Mouse (Mus musculus): ENCODE measurements around the gene Olfr1093. TPM values are rescaled to one million over a fixed set of nuclear protein-coding genes. Genes with fewer than 3 reads are reported as not detected.

Olfr1093 gene
- not detected for total RNA-seq (2021)
- long read RNA-seq, experiment 1 = 0 reads
- long read RNA-seq, experiment 2 = 0 reads

DNA sequence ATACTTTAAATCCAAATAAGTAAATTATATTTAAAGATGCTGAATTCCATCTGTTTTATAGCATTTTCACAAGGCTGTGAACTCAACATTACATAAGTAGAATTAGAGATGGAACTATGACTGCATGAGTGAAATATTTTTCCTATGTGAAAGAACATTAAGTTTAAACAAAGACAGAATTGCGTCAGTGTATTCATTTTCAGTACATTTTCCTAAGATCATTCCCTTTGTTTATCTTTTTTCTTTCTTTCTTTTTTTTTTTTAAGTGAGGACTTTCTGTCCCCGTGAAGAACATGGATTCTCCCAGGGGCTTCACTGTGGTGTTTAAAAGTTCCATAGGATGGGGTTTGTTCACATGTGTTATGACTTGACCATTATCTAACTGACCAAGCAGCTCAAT lies at the start of gene Olfr1093:
Olfr1093 (plus strand) TSS at position 301 of the 400 bp plus-strand sequence.
- DNase-seq = no peak

DNA sequence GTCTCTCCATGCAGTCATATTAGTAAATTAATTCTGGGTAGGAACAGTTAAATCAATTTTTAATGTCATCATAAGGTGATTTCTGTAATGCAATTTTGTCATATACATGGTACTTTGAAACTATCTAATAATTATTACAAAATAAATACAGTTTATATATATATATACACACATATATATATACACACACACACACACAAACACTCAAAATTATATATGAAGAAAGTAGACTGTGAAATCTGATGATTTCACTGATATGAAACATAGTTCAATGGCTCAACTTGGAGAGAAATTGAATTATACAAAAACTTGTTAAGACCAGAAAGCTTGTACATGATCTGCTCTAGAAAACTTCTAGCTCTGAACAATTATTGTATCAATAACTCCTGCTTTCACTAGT lies 48.7 kb upstream of the Olfr1093 start, which contains the start of gene Olfr1089:
Olfr1089 (minus strand) TSS at position 101 of the 400 bp plus-strand sequence.
- no peak for DNase-seq

DNA sequence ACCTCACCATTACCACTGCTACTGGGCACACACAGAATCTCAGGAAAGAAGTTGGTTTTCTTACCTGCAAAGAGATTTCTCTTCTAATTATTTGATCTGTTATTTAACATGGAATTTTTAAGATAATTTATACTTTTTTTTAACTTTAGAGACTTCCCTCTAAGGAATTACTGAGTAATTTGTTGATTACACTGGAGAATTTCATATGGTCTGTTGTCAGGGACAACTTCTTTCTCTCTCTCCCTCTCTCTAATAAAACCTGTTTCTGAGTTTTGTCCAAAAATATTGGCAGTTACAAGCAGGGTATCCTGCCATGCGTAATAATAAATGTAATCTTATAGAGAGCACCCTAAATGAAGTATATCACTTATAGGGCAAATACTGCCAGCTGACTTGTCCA lies 23.4 kb upstream of the Olfr1093 start, which contains the start of gene Olfr1090:
Olfr1090 (minus strand) TSS at position 101 of the 400 bp plus-strand sequence.
- no peak for DNase-seq

DNA sequence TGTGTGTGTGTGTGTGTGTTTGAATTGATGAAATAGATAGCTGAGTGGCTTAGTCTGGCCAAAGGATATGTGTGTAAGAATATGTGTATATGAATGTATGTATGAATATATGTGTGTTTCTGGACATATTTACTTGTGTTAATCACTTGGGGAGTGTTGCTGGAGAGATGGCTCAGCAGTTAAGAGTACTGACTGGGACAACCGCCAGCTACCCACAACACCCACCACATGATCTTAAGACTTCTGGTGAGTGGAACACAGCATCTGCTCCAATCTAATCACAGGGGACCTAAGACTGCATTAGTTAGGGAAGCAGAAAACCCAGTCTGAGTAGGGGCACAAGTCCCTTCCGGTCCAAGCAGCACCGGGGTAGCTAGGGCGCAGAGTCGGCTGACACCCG lies 21.2 kb upstream of the Olfr1093 start:
- no peak for DNase-seq

DNA sequence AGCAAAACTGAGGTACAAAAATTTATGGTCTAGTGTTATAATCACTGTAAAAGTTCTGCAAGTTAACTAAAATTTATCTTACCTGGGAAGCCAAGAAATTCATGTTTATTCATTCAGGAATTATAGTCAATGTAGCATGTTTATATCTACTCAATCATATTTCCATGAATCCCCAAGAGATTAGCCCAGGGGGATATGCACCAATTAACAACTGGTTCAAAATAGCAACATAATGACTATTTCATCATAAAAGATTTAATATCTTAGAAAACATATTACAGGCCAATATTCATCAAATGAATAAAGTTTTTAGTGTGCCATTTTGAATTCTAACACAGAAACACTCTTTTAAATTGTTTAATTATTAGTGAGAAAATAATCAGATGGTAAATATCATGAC lies 27.6 kb downstream of the Olfr1093 start, which contains the start of gene Olfr141:
Olfr141 (minus strand) TSS at position 101 of the 400 bp plus-strand sequence.
- no peak for DNase-seq

DNA sequence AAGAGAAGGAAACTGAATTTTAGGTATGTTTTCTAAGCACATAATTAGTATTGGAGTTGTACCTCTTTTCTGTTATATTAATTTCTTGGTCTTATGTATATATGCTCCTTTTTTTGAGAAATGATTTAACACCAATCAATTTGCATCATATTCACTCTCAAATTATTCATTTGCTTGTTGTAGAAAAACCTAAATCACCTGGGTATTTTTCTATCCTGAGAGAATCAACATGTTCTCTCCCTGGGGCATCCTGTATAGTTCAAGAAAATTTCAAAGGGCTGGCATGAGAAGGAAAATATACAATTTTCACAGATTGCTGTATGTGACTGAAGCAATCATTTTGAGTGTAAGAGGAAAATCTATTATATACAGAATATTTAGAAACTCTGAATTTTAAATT lies 42.1 kb downstream of the Olfr1093 start, which contains the start of gene Olfr1094:
Olfr1094 (plus strand) TSS at position 301 of the 400 bp plus-strand sequence.
- no peak for DNase-seq

Other genes starting within 250 kb of the Olfr1093 start
- gene Olfr1079, start 240.0 kb upstream of the Olfr1093 start, total RNA-seq (2021) = not detected
- gene Olfr1080, start 224.2 kb upstream of the Olfr1093 start, total RNA-seq (2021) = not detected
- not detected for gene Olfr1082, start 183.5 kb upstream of the Olfr1093 start, total RNA-seq (2021)
- gene Olfr1084, start 142.8 kb upstream of the Olfr1093 start, total RNA-seq (2021) = not detected
- gene Olfr1085, start 120.5 kb upstream of the Olfr1093 start, total RNA-seq (2021) = not detected
- not detected for gene Olfr1086, start 102.4 kb upstream of the Olfr1093 start, total RNA-seq (2021)
- not detected for gene Olfr1087, start 84.1 kb upstream of the Olfr1093 start, total RNA-seq (2021)
- not detected for gene Olfr1089, start 48.8 kb upstream of the Olfr1093 start, total RNA-seq (2021)
- not detected for gene Olfr1090, start 23.5 kb upstream of the Olfr1093 start, total RNA-seq (2021)
- not detected for gene Olfr141, start 27.5 kb downstream of the Olfr1093 start, total RNA-seq (2021)
- not detected for gene Olfr1094, start 42.2 kb downstream of the Olfr1093 start, total RNA-seq (2021)
- not detected for gene Olfr1095, start 69.2 kb downstream of the Olfr1093 start, total RNA-seq (2021)
- gene Gm13723, start 92.3 kb downstream of the Olfr1093 start, total RNA-seq (2021) = not detected
- not detected for gene Olfr1097, start 109.7 kb downstream of the Olfr1093 start, total RNA-seq (2021)
- gene Olfr1098, start 142.1 kb downstream of the Olfr1093 start, total RNA-seq (2021) = not detected
- gene Olfr1099, start 178.2 kb downstream of the Olfr1093 start, total RNA-seq (2021) = not detected
- gene Olfr1100, start 197.5 kb downstream of the Olfr1093 start, total RNA-seq (2021) = not detected
- gene Olfr1101, start 208.7 kb downstream of the Olfr1093 start, total RNA-seq (2021) = not detected
- gene Olfr1102, start 215.9 kb downstream of the Olfr1093 start, total RNA-seq (2021) = not detected
- not detected for gene Olfr1104, start 244.6 kb downstream of the Olfr1093 start, total RNA-seq (2021)